Mouse (Mus musculus): Measurements from ENCODE around the gene Rplp2.
"Not testable (repeated sequence)": the region's sequence is repeated elsewhere in the genome, so short reads cannot be mapped to it uniquely, and the experiment has no call there.

The Rplp2 gene

GRCm38 (mm10) chr7:141443828-141444237 is 3.3 kb upstream of the Rplp2 start, which contains the start of gene Pidd1:
Gene Pidd1 (minus strand): TSS chr7:141444025.
- peak in 1 of 2 experiments; percentile 57 for DNase-seq (ENCODE audit: low spot score in 2 of 2)

GRCm38 (mm10) chr7:141446374-141446773 is 796 bp upstream of the Rplp2 start:
- DNase-seq (ENCODE audit: low spot score in 2 of 2), result not testable (repeated sequence)

- DNase-seq (ENCODE audit: low spot score in 2 of 2), result no peak
Observed at GRCm38 (mm10) chr7:141451928-141452327, 4.8 kb downstream of the Rplp2 start.

GRCm38 (mm10) chr7:141453636-141454035 is 6.5 kb downstream of the Rplp2 start:
- no peak for DNase-seq (ENCODE audit: low spot score in 2 of 2)

- DNase-seq (ENCODE audit: low spot score in 2 of 2), result peak; percentile 94
Observed at GRCm38 (mm10) chr7:141454967-141455551, 7.9 kb downstream of the Rplp2 start, which contains the start of gene Pnpla2. Gene Pnpla2 (plus strand): TSS chr7:141455198.

GRCm38 (mm10) chr7:141455610-141456314 is 8.6 kb downstream of the Rplp2 start:
- peak; percentile 87 to 90 for DNase-seq (ENCODE audit: low spot score in 2 of 2)

GRCm38 (mm10) chr7:141456739-141457138 is 9.6 kb downstream of the Rplp2 start:
- peak; percentile 54 to 65 for DNase-seq (ENCODE audit: low spot score in 2 of 2)

GRCm38 (mm10) chr7:141457236-141457635 is 10.1 kb downstream of the Rplp2 start:
- no peak for DNase-seq (ENCODE audit: low spot score in 2 of 2)

GRCm38 (mm10) chr7:141457986-141458660 is 11.0 kb downstream of the Rplp2 start:
- DNase-seq (ENCODE audit: low spot score in 2 of 2), result peak in 1 of 2 experiments; percentile 44

- no peak for DNase-seq (ENCODE audit: low spot score in 2 of 2)
Observed at GRCm38 (mm10) chr7:141458661-141459060, 11.5 kb downstream of the Rplp2 start.

- DNase-seq (ENCODE audit: low spot score in 2 of 2), result no peak
Observed at GRCm38 (mm10) chr7:141459301-141459711, 12.1 kb downstream of the Rplp2 start.

GRCm38 (mm10) chr7:141460001-141460390 is 12.8 kb downstream of the Rplp2 start:
- DNase-seq (ENCODE audit: low spot score in 2 of 2), result peak; percentile 29 to 50

- peak; percentile 56 to 66 for DNase-seq (ENCODE audit: low spot score in 2 of 2)
Observed at GRCm38 (mm10) chr7:141460391-141461113, 13.4 kb downstream of the Rplp2 start, which contains the start of gene Cracr2b. Gene Cracr2b (plus strand): TSS chr7:141461094.

- DNase-seq (ENCODE audit: low spot score in 2 of 2), result peak; percentile 37 to 62
Observed at GRCm38 (mm10) chr7:141461521-141462332, 14.6 kb downstream of the Rplp2 start.

GRCm38 (mm10) chr7:141462333-141462821 is 15.2 kb downstream of the Rplp2 start:
- DNase-seq (ENCODE audit: low spot score in 2 of 2), result peak; percentile 46 to 57

- DNase-seq (ENCODE audit: low spot score in 2 of 2), result peak; percentile 86 to 92
Observed at GRCm38 (mm10) chr7:141463824-141464602, 16.8 kb downstream of the Rplp2 start.

GRCm38 (mm10) chr7:141464603-141465201 is 17.5 kb downstream of the Rplp2 start:
- DNase-seq (ENCODE audit: low spot score in 2 of 2), result peak in 1 of 2 experiments; percentile 36

GRCm38 (mm10) chr7:141465388-141466044 is 18.3 kb downstream of the Rplp2 start:
- peak; percentile 27 to 36 for DNase-seq (ENCODE audit: low spot score in 2 of 2)

- DNase-seq (ENCODE audit: low spot score in 2 of 2), result peak; percentile 50 to 66
Observed at GRCm38 (mm10) chr7:141466045-141466394, 18.9 kb downstream of the Rplp2 start.
